Mouse (Mus musculus): ENCODE measurements around the gene Cacna1f. TPM values are rescaled to one million over a fixed set of nuclear protein-coding genes. Genes with fewer than 3 reads are reported as not detected.

Cacna1f gene
- 0.16 and 0.25 TPM in 2 replicates for total RNA-seq (2023)

DNA sequence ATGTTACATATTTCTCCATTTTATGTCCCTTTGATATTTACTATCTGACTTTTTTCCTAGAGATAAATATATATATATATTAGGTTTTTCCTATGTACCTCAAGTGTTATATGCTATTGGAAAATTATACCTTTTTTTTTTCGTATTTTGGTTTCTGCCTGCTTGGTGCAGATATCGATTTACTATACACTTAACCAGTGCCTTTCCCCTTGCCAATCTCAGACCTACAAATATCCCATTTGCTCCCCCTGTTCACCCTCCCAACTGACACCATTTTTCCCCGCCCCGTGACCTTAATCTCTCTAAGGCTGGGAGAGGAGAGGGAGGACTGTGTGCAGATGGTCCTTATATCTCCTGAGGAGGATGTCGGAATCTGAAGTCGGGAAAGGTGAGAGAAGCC is at the start of gene Cacna1f:
Cacna1f (plus strand) TSS at position 301 of the 400 bp plus-strand sequence.

DNA sequence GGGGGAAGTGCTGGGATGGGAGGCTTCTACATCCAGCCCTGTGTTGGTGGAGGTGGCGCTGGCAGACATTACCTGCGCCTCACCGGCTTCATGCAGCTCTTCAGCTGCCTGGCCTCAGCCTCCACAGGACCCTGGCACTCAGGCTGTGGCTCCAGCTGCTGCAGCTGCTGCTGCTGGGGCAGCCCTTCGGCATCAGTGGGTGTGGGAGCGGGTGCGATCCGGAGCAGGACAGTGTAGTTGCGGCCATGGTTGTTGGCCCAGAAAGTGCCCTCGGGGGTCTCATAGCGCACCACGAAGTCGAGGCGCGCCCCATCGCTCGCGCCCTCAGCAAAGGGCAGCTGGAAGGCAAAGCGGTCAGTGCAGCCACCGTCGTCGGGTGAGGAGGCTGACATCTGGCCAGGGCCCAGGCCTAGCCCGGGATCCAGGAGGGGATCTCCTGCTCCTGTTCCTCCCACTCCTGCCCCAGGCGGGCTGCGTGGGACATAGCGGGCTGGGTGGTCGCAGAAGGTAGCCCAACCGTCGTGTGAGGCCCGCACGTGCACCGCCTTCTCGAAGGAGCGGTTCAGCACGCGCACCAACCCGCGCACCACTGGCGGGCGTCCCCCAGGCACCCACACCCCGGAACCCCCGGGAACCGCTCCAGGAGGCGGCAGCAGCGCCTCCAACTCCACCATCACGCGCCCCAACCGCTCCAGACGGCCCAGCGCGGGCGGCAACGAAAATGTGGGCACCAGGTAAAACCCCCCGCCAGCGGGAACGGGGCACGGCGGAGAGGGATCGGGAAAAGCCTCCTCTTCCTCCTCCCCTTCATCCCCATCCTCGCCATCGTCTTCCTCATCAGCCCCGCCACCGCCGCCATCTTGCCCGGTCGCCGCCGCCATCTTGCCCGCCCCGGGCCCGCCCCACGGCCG is 33.5 kb upstream of the Cacna1f start, which contains the start of gene Foxp3:
Foxp3 (plus strand) TSS at position 469 of the 911 bp plus-strand sequence.

DNA sequence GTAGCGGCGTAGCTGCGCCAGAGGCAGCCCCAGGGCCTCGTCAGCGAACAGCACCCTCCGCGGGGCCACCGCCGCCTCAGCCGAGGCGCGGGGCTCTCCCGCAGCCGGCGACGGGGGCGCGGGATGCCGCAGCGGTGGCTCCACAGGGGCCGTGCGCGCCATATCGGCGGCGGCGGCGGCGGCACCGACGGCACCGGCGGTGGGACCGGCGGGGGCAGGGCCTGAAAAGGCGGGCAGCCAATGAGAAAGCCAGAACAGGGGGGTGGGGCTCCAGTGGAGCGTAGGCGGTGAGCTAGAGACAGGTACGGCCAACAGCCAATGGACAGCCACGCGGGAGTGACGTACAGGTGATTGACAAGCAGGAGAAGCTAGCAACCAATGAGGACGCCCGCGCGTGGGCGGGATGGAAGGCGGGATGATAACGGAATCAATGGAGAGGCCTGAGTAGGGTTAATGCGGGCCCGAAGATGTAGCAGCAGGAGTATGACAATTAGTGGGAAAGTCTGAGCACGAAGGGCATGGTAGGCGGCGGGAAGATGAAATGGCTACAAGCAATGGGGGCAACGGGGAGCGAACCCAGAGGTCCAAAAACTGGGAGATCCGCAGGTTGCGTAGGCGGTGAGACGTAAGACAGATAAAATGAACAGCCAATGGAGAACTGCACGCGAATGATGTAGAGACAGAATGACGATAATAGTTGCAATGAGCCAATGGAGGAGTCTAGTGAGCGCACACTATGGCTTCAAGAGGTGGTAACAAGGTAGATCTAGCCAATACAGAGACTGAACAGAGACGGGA is 32.6 kb upstream of the Cacna1f start, which contains the start of gene Ppp1r3f:
Ppp1r3f (minus strand) TSS at position 197 of the 798 bp plus-strand sequence.

DNA sequence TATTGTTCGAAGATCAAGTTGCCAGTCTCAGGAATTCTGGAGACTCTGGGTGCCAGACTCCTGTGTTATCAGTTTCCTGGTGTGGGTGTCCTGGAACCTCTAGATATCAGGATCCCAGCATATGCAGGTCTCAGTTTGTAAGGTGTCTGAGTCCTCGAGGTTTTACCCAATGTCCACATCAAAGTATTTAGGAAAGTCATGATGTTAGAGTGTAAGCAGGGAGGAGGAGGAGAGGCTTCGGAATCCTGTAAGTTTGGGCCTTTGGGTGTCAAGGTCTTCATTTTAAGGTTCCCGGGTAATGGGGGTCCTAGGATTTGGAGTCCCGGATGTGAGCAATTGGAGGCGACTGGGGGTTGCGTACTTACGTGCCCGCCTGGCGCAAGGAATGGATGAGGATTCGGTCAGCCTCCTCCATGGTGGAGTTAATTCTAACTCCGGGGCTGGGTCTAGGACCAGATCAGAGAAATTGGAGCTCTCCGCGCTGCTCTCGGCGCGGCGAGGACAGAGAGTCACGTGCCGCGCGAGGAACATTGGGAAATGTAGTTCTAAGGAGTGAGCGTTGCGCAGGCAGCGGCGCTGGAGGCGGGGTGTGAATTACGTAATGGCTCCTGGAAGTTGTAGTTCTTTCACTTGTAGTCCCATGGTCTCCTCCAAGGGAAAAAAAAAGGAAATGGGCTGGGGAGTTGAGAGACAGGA is 1.9 kb upstream of the Cacna1f start, which contains the start of gene Ccdc22:
Ccdc22 (minus strand) TSS at position 639 of the 696 bp plus-strand sequence.

DNA sequence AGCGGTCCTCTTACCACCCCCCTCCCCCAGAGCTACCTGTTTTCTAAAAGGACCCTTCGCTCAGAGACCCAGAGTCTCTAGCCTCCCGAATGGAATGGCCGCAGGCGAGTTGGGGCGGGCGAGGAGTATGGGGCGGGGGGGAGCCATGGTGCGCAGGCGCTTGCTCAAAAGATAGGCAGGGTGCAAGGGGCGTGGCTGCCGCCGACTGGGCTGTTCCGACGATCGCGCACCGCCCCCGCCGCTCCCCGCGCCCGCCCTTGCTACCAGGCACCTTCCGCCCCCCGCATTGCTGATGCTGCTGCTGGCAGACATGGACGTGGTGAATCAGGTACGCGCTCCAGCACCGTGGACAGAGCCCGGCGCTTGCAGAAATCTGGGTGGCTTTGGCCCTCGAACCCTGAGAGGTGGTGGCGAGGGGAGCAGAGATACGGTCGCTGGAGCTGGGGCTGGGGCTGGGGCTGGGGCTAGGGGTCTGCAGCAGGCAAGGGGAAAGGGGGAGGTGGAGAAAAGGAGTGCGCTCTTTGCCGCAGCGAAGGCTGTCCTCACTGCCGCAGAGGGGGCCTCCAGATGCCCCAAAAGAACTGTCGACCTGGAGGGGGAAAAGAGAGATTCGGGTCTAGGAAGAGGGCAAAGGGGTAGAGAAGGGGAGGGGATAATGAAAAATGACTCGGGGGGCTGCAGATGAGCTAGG is 31.7 kb downstream of the Cacna1f start, which contains the start of gene Syp:
Syp (plus strand) TSS at position 71 of the 691 bp plus-strand sequence.

DNA sequence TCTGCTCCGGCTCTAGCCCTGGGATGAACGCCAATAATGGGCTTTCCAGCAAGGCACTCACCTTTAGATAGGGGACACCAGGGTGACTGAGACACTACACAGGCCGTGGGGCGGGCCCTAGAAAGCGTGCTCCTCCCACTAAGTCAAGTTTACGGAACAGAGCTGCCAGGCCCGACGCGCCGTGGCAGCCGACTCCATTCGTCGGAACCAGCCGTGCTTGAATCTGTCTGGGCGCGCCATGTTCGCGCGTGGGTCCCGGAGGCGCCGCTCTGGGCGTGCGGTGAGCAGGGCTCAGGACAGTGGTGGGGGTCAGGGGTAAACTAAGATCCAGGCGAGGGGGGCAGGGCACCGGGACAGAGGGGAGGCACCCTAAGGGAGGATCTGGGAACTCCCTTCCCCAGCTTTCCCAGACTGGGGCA is 50.3 kb downstream of the Cacna1f start, which contains the start of gene Prickle3:
Prickle3 (plus strand) TSS at position 40 of the 419 bp plus-strand sequence.

DNA sequence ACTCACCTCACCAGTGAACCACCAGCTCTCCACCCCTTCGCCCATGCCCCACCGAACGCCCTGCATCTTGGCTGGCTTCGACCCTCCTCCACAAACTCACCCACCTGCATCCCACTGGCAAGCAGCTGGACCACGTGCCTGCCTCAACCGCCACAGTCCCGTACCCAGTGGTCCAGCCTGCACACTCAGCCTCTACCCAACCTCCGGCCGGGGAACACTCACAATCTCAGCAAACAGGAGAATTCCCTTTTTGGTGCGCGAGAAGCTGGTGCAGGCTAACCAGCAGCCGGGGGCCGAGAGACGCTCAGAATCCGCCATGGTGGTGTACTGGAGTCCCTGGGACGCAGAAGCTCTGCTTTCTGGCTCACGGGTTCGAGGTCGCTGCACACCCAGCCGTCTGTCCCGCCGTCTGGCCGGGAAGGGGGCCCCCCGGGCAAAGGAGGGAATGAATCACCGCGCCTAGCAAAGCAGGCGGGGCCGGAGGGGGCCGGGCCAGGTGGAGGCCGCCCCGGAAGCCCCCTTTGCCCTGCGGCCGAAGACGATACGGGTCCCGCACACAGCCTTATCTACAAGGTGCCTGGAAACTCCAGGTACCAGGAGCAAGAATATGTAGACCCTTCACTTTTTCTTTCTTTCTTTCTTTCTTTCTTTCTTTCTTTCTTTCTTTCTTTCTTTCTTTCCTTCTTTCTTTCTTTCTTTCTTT is 64.2 kb downstream of the Cacna1f start, which contains the start of gene Plp2:
Plp2 (minus strand) TSS at position 470 of the 703 bp plus-strand sequence.

DNA sequence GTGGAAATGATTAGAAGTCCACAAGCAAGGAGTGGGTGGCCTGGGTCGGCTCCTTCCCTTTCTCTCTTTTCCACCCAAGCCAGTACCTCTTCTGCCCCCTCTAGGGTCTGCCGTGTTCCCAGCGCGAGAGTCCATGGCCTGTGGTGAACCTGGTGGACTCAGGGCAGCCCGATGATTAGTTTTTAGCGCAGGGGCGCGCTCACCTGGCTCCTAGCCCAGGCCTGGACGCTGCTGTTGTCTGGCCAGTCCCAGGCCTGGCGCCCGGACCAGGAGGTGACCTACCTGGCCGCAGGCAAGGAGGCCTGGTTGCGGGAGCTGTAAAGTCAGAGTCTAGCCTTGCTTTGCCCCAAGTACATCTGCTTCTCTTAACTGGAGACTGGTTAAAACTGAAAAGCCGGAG is 74.0 kb downstream of the Cacna1f start, which contains the start of gene Magix:
Magix (minus strand) TSS at position 388 of the 400 bp plus-strand sequence.

Other genes with a start within 250 kb of the Cacna1f start
- 0.34 and 0.41 TPM in 2 replicates for gene Usp27x, start 231.3 kb upstream of the Cacna1f start, total RNA-seq (2023)
- not detected in 2 replicates for gene Foxp3, start 33.4 kb upstream of the Cacna1f start, total RNA-seq (2023)
- gene Ppp1r3f, start 32.8 kb upstream of the Cacna1f start, total RNA-seq (2023): 0.64 and 0.73 TPM in 2 replicates
- gene Ccdc22, start 1.6 kb upstream of the Cacna1f start, total RNA-seq (2023): 13.4 and 19.6 TPM in 2 replicates
- 2.7 and 3.8 TPM in 2 replicates for gene Syp, start 31.4 kb downstream of the Cacna1f start, total RNA-seq (2023)
- gene Prickle3, start 50.2 kb downstream of the Cacna1f start, total RNA-seq (2023): 37.1 and 44.3 TPM in 2 replicates
- gene Plp2, start 64.3 kb downstream of the Cacna1f start, total RNA-seq (2023): 518 and 532 TPM in 2 replicates
- gene Magix, start 74.2 kb downstream of the Cacna1f start, total RNA-seq (2023): not detected in 2 replicates
- 45.4 and 58.6 TPM in 2 replicates for gene Gpkow, start 90.0 kb downstream of the Cacna1f start, total RNA-seq (2023)
- 52.3 and 70.0 TPM in 2 replicates for gene Wdr45, start 107.2 kb downstream of the Cacna1f start, total RNA-seq (2023)
- 1.8 and 1.9 TPM in 2 replicates for gene Gm45208, start 115.2 kb downstream of the Cacna1f start, total RNA-seq (2023)
- gene Praf2, start 121.4 kb downstream of the Cacna1f start, total RNA-seq (2023): 2.0 and 2.6 TPM in 2 replicates
- gene Ccdc120, start 143.8 kb downstream of the Cacna1f start, total RNA-seq (2023): not detected in 2 replicates
- gene Tfe3, start 155.5 kb downstream of the Cacna1f start, total RNA-seq (2023): 85.6 and 90.4 TPM in 2 replicates
- 135 and 164 TPM in 2 replicates for gene Gripap1, start 182.7 kb downstream of the Cacna1f start, total RNA-seq (2023)
- 1.4 and 2.0 TPM in 2 replicates for gene Kcnd1, start 215.2 kb downstream of the Cacna1f start, total RNA-seq (2023)
- 129 and 151 TPM in 2 replicates for gene Otud5, start 234.3 kb downstream of the Cacna1f start, total RNA-seq (2023)